In the genomic region with DNA sequence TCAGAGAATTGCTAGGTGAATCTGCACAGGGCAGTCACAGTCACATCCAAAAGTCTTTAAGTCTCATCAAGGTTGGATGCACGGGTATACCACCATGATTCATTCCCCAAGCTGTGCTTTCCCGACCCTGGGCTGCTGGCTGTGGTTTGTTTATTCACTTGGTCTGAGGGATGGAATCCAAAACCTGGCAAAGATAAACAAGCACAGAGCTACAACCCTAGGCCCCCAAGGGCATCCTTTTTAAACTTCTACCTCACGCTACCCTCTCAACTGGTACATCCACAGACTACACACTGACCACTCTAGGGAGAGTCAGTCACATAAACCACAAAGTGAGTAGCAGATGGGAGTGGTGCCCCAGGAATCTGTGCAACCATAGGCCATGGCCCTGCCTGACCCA, we compare ENCODE assay signal across 12 mouse cellular contexts. TPM values are rescaled to one million over a fixed set of nuclear protein-coding genes. Genes with fewer than 3 reads are reported as not detected.
DNase-seq lines count a peak whose midpoint lies in the region; ATAC-seq lines count a peak whose summit lies in the region.
"Had no signal": no experiment of that assay in that cellular context is flagged by ENCODE, and none has a peak within 500 bp of the region (broad histone marks: within the 10 kb centered on the region; RNA-seq: fewer than 3 reads in every experiment).

No protein-coding gene starts in this region.

- no peak for DNase-seq in heart, adult 8-10 months (ENCODE audit: low spot score)
- peak; percentile 70 for DNase-seq in 3134 (ENCODE audit: extremely low read depth, insufficient read length, low spot score)
- no peak for DNase-seq in forebrain, embryonic 11.5 days (ENCODE audit: low spot score)
- no peak for DNase-seq in urinary bladder, adult 2 months (ENCODE audit: low spot score)
- DNase-seq in layer of hippocampus, postnatal 36 days: no peak
- DNase-seq in B cell, adult 2 months: no peak
- DNase-seq: cerebellum, postnatal 36 days; gastrocnemius, postnatal 14 days had no signal

- ATAC-seq in heart, embryonic 11.5 days (replicated peaks; ENCODE audit: insufficient number of reproducible peaks, low FRiP score, low TSS enrichment): no peak
- no peak for ATAC-seq in forebrain, embryonic 11.5 days (replicated peaks; ENCODE audit: low FRiP score)
- ATAC-seq in limb, embryonic 13.5 days (ENCODE audit: low FRiP score, low read depth): no peak

- no peaks in the 10 kb centered on the region for H3K36me3 ChIP-seq in heart, embryonic 11.5 days (ENCODE audit: control insufficient read depth, insufficient read depth, low read length)
- no peaks in the 10 kb centered on the region for H3K36me3 ChIP-seq in forebrain, embryonic 11.5 days (ENCODE audit: control insufficient read depth, insufficient read depth, low read length)
- no peaks in the 10 kb centered on the region for H3K36me3 ChIP-seq in limb, embryonic 13.5 days

- H3K4me2 ChIP-seq in heart, embryonic 11.5 days: peak overlapping the region; percentile 81
- peak overlapping the region; percentile 91 for H3K4me2 ChIP-seq in forebrain, embryonic 11.5 days (ENCODE audit: low read depth, low read length, severe bottlenecking)
- H3K4me2 ChIP-seq in limb, embryonic 13.5 days (replicated peaks): peak overlapping the region; percentile 82

- no peaks in the 10 kb centered on the region for H3K27me3 ChIP-seq in heart, embryonic 11.5 days (ENCODE audit: control insufficient read depth, insufficient read depth, low read length)
- H3K27me3 ChIP-seq in forebrain, embryonic 11.5 days (ENCODE audit: control insufficient read depth, insufficient read depth, low read length): no peaks in the 10 kb centered on the region
- no peaks in the 10 kb centered on the region for H3K27me3 ChIP-seq in limb, embryonic 13.5 days

- H3K9ac ChIP-seq in heart, embryonic 11.5 days (ENCODE audit: low read depth, low read length): no peak overlapping the region
- H3K9ac ChIP-seq in forebrain, embryonic 11.5 days (ENCODE audit: low read length): peak overlapping the region; percentile 37; the same call in 1 of the 2 replicates
- no peak overlapping the region for H3K9ac ChIP-seq in limb, embryonic 13.5 days

- no peaks in the 10 kb centered on the region for H3K9me3 ChIP-seq in heart, embryonic 11.5 days (replicated peaks; ENCODE audit: control insufficient read depth, low read length)
- no peaks in the 10 kb centered on the region for H3K9me3 ChIP-seq in forebrain, embryonic 11.5 days (ENCODE audit: control insufficient read depth, low read length)
- H3K9me3 ChIP-seq in limb, embryonic 13.5 days: no peaks in the 10 kb centered on the region

- 42% methylated on average over 3 of the region's 3 CpGs for WGBS in heart, embryonic 11.5 days (ENCODE audit: insufficient replicate concordance)
- 65% methylated on average over 3 of the region's 3 CpGs for WGBS in forebrain, embryonic 11.5 days
- WGBS in limb, embryonic 13.5 days: 50% methylated on average over 3 of the region's 3 CpGs

- peak overlapping the region; percentile 78; the same call in 1 of the 2 replicates for H3K4me3 ChIP-seq in heart, embryonic 11.5 days (ENCODE audit: low read depth, low read length)
- H3K4me3 ChIP-seq in forebrain, embryonic 11.5 days (ENCODE audit: low read depth, low read length): peak overlapping the region; percentile 88; the same call in 1 of the 2 replicates
- H3K4me3 ChIP-seq in limb, embryonic 13.5 days: peak overlapping the region; percentile 90
- H3K4me3 ChIP-seq: layer of hippocampus, adult 2 months had no signal

- peaks cover 35% of the 10 kb centered on the region for H3K4me1 ChIP-seq in heart, embryonic 11.5 days (ENCODE audit: control insufficient read depth, insufficient read depth, low read length)
- peaks cover 15% of the 10 kb centered on the region for H3K4me1 ChIP-seq in forebrain, embryonic 11.5 days (replicated peaks; ENCODE audit: control insufficient read depth, insufficient read depth, low read length)
- peaks cover 68% of the 10 kb centered on the region for H3K4me1 ChIP-seq in limb, embryonic 13.5 days

- no peak overlapping the region for H3K27ac ChIP-seq in heart, embryonic 11.5 days (ENCODE audit: low read depth, low read length)
- no peak overlapping the region for H3K27ac ChIP-seq in forebrain, embryonic 11.5 days (ENCODE audit: low read depth, low read length)
- no peak overlapping the region for H3K27ac ChIP-seq in limb, embryonic 13.5 days
- H3K27ac ChIP-seq: layer of hippocampus, adult 2 months; macrophage had no signal

RNA-seq across cellular contexts. Expression of gene Ptgfrn, which starts 1.8 kb away (rescaled TPM):
- 7.4 and 8.3 TPM in 2 replicates for polyA plus RNA-seq in heart, embryonic 11.5 days (2014; fragmentation: Nextera tagmentation; extraction: Ambion mirVana)
- total RNA-seq in heart, adult 8-10 months (2022): 10 to 100 TPM; 17.2 to 21.1 (median 19.8) TPM
- polyA plus RNA-seq in forebrain, embryonic 11.5 days (2014; fragmentation: Nextera tagmentation; extraction: Ambion mirVana): 5.1 and 5.3 TPM in 2 replicates
- 6.6 and 6.7 TPM in 2 replicates for polyA plus RNA-seq in limb, embryonic 13.5 days (2015; fragmentation: Nextera tagmentation; extraction: Ambion mirVana)
- 31.0 and 62.3 TPM in 2 replicates for polyA plus RNA-seq in urinary bladder, adult 2 months (2012; rRNA removed)
- total RNA-seq in layer of hippocampus, postnatal 36 days (2021): 10 to 100 TPM in 1 of 2 experiments, 1 to 10 TPM in 1; 9.4 to 12.1 TPM
